Mouse (Mus musculus) heart, embryonic 14.5 days (tissue): ENCODE data around the gene Fnbp1l. TPM values are rescaled to one million over a fixed set of nuclear protein-coding genes. Genes with fewer than 3 reads are reported as not detected.

Experiments
- ATAC-seq: fragments of 200-750 bp; cut with Nextera tagmentation; 2 replicates; pipeline ENCODE4 v1.8.0; 2017; ENCODE audit warnings: low read depth, moderate TSS enrichment; ENCODE audit not compliant: insufficient number of reproducible peaks, insufficient read depth, low FRiP score
- H3K27ac ChIP-seq, 2 experiments: fragments of 200-500 bp in 1 of 2; fragments of 300-500 bp in 1 of 2; sonication (generic) in 1 of 2; replicated peaks in 1 of 2; 2 replicates each; pipeline ENCODE4 v1.5.1; 2012 to 2014; ENCODE audit warnings: low read depth in 2 of 2, low read length in 2 of 2, control low read depth in 1 of 2, mild to moderate bottlenecking in 1 of 2, mixed read lengths in 1 of 2; ENCODE audit not compliant: control insufficient read depth in 1 of 2, insufficient read depth in 1 of 2
- H3K27me3 ChIP-seq: fragments of 300-500 bp; sonication (generic); 2 replicates; pipeline ENCODE4 v1.6.1; 2014; ENCODE audit warnings: mild to moderate bottlenecking, low read length, control low read depth; ENCODE audit not compliant: control insufficient read depth, insufficient read depth
- H3K36me3 ChIP-seq: fragments of 300-500 bp; sonication (generic); 2 replicates; pipeline ENCODE4 v1.6.1; 2014; ENCODE audit warnings: mild to moderate bottlenecking, control low read depth, low read length, mixed read lengths; ENCODE audit not compliant: control insufficient read depth, insufficient read depth
- H3K4me1 ChIP-seq, 2 experiments: fragments of 200-500 bp in 1 of 2; fragments of 300-500 bp in 1 of 2; sonication (generic) in 1 of 2; 2 replicates each; pipeline ENCODE4 v1.6.1; 2012 to 2014; ENCODE audit warnings: low read length in 2 of 2, control low read depth in 1 of 2, mixed read lengths in 1 of 2; ENCODE audit not compliant: control insufficient read depth in 2 of 2, insufficient read depth in 2 of 2
- H3K4me2 ChIP-seq: fragments of 300-500 bp; sonication (generic); 2 replicates; pipeline ENCODE4 v1.6.1; 2014; ENCODE audit warnings: mild to moderate bottlenecking, low read length
- H3K4me3 ChIP-seq, 2 experiments: fragments of 200-500 bp in 1 of 2; fragments of 300-500 bp in 1 of 2; sonication (generic) in 1 of 2; 2 replicates each; pipeline ENCODE4 v1.5.1; 2012 to 2014; ENCODE audit warnings: low read length in 2 of 2, mild to moderate bottlenecking in 2 of 2, control low read depth in 1 of 2, low read depth in 1 of 2, moderate library complexity in 1 of 2; ENCODE audit not compliant: control insufficient read depth in 1 of 2, insufficient read depth in 1 of 2
- H3K9ac ChIP-seq: fragments of 300-500 bp; sonication (generic); 2 replicates; pipeline ENCODE4 v1.6.1; 2014; ENCODE audit warnings: mild to moderate bottlenecking, low read length
- H3K9me3 ChIP-seq: fragments of 300-500 bp; sonication (generic); 2 replicates; pipeline ENCODE4 v1.6.1; 2016; ENCODE audit warnings: low read length, control low read depth; ENCODE audit not compliant: control insufficient read depth
- WGBS: fragments of 180-500 bp; shearing (Covaris S2); extraction: QIAGEN DNeasy Blood & Tissue Kit; methylation state at CpG from one replicate; pipeline ENCODE4 v1.1.7; 2014; 5-methylcytosine and 5-hydroxymethylcytosine counted together
- polyA plus RNA-seq: library from polyadenylated mRNA; unstranded; fragments of >200 nt; fragmentation: Nextera tagmentation; extraction: Ambion mirVana; gene quantifications from 2 replicates; pipeline ENCODE4 v1.2.1, GENCODE M21; 2014

The Fnbp1l gene
- polyA plus RNA-seq, 1 experiment from 2014 or later, result 29.5 TPM

DNA sequence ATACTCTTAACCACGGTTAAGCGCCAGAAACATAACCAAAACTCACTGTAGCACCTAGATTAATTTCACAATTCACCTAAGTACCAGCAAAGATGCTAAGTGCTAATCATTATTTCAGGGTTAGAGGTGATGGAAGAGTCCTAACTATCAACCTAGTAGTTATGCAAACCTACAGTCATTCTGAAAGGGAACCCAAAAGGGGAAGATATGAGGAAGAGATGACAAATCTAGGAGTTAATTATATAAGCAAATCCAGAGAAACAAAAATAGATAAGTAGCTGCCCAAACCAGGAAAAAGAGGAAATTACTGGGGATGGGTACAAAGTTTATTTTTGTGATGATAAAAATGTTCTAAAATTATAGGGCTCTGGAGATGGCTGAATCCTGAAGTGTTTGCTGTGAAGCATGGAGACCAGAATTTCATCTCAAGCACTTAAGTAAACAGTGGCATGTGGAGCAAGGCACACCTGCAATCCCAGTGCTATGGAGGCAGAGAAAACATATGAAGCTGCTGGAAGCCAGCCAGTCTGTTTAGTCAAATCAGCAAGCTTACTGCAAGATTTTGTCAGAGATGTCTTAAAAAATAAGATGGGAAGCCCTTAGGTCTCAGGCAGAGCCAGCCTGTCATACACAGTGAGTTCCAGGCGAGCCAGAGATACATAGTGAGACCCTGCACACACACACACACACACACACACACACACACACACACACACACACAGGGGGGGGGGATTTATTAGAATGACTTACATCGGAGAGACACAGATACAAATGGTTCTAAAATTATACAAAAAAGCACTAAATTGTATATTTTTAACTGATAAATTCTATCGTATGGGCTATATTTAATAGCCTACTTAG lies 45.9 kb downstream of the Fnbp1l start:
- Histone ChIP-seq H3K27me3 (no peaks in the 10 kb centered on the region), H3K9ac (no peak overlapping the region), H3K4me2 (no peak overlapping the region), H3K36me3 (no peaks in the 10 kb centered on the region), H3K4me1 (no peaks in the 10 kb centered on the region), H3K9me3 (peaks cover 3% of the 10 kb centered on the region; the same call in 1 of the 2 replicates), H3K27ac (no peak overlapping the region), H3K4me3 (no peak overlapping the region)
- 92% methylated on average over 5 of the region's 5 CpGs for WGBS
- ATAC-seq, result no peak

DNA sequence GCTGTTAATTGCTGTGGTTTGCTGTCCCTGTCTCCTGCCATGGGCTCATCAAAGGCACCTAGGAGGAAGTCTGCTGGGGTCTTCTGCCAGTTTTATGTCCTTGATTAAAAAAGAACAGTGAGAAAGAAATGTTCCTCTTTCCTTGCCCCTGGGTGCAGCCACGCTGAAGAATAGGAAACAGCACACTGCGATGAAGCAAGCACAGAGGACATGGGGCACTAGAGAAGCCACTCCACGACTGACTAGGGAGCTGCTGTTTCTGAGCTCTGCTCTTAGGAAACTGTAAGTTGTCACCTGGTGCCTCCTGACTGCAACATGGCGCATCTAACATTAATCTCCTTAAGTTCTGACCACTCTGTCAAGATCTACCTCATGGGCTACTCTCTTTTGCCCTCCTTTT lies 53.0 kb downstream of the Fnbp1l start:
- H3K4me1 ChIP-seq, result 0 out of 4 replicates have a peak, but pooled peaks cover 2 to 5% of the 10 kb centered on the region in 2 experiments
- no peaks in the 10 kb centered on the region for H3K27me3 ChIP-seq
- WGBS, result 58% methylated on average over 4 of the region's 4 CpGs
- no peaks in the 10 kb centered on the region for H3K9me3 ChIP-seq
- no peak overlapping the region for H3K9ac ChIP-seq
- H3K4me2 ChIP-seq, result no peak overlapping the region
- no peak for ATAC-seq
- H3K36me3 ChIP-seq, result peaks cover 16% of the 10 kb centered on the region
- H3K27ac ChIP-seq, result no peak overlapping the region
- H3K4me3 ChIP-seq, result no peak overlapping the region

DNA sequence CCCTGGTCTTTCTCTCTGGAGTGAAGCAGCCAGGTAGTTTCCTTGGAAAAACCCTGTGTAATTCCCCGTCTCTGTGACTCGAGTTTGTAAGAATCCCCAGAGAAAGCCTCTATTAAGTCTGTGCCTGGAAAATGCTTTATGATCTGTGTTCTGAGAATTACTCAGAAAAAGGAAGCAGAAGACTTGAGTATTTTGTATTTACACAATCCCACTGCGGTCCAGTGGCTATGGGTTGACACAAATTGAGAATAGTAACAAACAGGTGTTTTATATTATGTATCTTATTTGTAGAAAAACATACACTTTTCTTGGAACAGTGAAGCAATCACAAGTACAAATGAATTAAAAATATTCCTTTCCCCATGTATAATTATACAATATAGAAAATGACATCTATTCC lies 53.4 kb downstream of the Fnbp1l start:
- no peak overlapping the region for H3K4me3 ChIP-seq
- WGBS, result 78% methylated on average over 3 of the region's 3 CpGs
- H3K4me2 ChIP-seq, result no peak overlapping the region
- H3K36me3 ChIP-seq, result peaks cover 20% of the 10 kb centered on the region
- no peak overlapping the region for H3K9ac ChIP-seq
- no peak overlapping the region for H3K27ac ChIP-seq
- 0 out of 4 replicates have a peak, but pooled peaks cover 2 to 5% of the 10 kb centered on the region in 2 experiments for H3K4me1 ChIP-seq
- H3K9me3 ChIP-seq, result no peaks in the 10 kb centered on the region
- no peak for ATAC-seq
- H3K27me3 ChIP-seq, result no peaks in the 10 kb centered on the region

DNA sequence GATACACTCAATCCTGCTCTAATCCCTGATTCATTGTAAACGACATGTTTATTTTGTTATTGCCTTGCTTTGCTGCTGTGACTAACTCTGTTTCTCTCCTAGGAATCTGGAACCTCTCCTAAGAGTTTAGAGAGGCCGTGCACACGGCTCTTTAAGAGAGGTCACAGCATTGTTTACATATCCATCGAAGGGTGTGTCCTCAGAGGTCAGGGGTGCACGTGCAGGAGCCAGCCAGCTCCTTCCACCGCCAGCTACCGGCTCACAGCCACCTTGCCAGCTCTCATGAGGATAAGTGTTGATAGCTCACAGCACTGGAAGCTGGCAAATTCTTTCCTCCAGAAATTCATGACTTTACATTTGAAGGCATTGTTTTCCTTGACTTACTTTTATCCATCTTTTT lies 54.2 kb downstream of the Fnbp1l start:
- Histone ChIP-seq H3K9ac (no peak overlapping the region), H3K27ac (no peak overlapping the region), H3K27me3 (no peaks in the 10 kb centered on the region), H3K9me3 (no peaks in the 10 kb centered on the region), H3K4me1 (0 out of 4 replicates have a peak, but pooled peaks cover 2 to 5% of the 10 kb centered on the region in 2 experiments), H3K36me3 (peaks cover 24% of the 10 kb centered on the region), H3K4me3 (no peak overlapping the region), H3K4me2 (no peak overlapping the region)
- 16% methylated on average over 7 of the region's 7 CpGs for WGBS
- no peak for ATAC-seq

DNA sequence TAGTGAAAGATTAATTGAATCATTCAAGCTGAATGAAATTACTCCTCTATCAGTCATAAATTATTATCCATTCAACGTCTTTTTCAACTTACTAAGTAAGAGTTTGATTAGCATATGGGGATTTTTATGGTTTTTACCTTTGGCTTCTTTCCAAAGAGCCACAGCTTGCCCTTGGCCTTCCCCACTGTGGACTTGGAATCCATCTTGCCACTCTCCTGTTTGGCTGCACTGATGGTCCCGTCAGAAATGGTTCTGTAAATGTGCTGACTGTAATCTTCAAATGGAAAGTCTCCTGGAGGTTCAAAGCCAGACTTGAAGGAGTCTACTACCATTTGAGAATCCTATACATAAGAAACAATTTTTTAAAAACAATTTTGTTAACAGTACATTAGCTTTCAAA lies 61.7 kb downstream of the Fnbp1l start:
- no peak overlapping the region for H3K4me3 ChIP-seq
- H3K4me1 ChIP-seq, result no peaks in the 10 kb centered on the region
- no peaks in the 10 kb centered on the region for H3K9me3 ChIP-seq
- 76% methylated on average over 2 of the region's 2 CpGs for WGBS
- no peak overlapping the region for H3K9ac ChIP-seq
- no peak for ATAC-seq
- H3K36me3 ChIP-seq, result peaks cover 17% of the 10 kb centered on the region; the same call in 1 of the 2 replicates
- H3K4me2 ChIP-seq, result no peak overlapping the region
- no peaks in the 10 kb centered on the region for H3K27me3 ChIP-seq
- H3K27ac ChIP-seq, result no peak overlapping the region

DNA sequence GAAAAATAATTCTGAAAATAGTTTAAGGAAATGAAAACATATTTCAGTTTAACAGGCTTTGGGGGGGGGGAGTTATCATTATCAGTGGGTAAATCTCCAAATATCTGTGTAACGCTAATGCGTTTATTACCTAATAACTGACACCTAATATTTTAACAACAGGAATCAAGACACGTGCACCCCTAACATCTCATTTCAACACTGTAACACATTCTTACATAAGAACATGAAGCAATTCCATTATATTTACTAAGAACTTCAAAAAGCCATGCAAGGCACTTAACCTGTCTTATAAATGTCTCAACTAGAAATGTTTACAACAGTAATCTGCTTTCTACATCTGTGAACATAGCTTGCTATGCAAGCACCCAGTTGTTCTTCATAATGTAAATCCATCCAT lies 68.3 kb downstream of the Fnbp1l start:
- no peak for ATAC-seq
- Histone ChIP-seq H3K36me3 (peaks cover 25% of the 10 kb centered on the region), H3K9me3 (no peaks in the 10 kb centered on the region)

DNA sequence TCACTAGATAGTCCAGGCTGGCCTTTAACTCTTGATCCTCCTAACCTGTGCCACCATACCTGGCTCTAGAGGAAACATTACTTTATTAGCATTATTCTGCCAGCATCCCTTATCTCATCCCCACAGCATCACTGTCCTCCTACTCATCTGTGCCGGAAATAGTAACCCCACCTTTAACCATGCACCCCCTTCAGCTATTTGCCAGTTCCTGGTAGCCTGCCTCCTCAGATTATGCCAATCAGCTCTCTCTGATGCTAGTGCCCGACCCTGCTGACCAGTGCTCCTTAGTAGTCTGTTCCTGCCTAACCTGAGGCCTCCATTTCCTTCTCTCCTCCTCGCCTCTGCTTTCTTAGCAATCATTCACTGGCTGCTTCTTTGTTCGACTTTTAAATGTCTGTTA lies 72.0 kb downstream of the Fnbp1l start:
- ATAC-seq, result no peak
- H3K4me3 ChIP-seq, result no peak overlapping the region
- no peaks in the 10 kb centered on the region for H3K27me3 ChIP-seq
- peaks cover 54% of the 10 kb centered on the region for H3K36me3 ChIP-seq
- WGBS, result 62% methylated on average over 4 of the region's 4 CpGs
- H3K4me1 ChIP-seq, result no peaks in the 10 kb centered on the region
- H3K9me3 ChIP-seq, result no peaks in the 10 kb centered on the region
- no peak overlapping the region for H3K27ac ChIP-seq
- no peak overlapping the region for H3K9ac ChIP-seq
- H3K4me2 ChIP-seq, result no peak overlapping the region

More for the DNA sequence above, 68.3 kb downstream of the Fnbp1l start:
- Histone ChIP-seq H3K9ac (no peak overlapping the region), H3K4me2 (no peak overlapping the region), H3K4me1 (no peaks in the 10 kb centered on the region), H3K4me3 (no peak overlapping the region), H3K27ac (no peak overlapping the region), H3K27me3 (no peaks in the 10 kb centered on the region)
- WGBS, result 97% methylated on average over 3 of the region's 3 CpGs
